Mouse (Mus musculus) liver, embryonic 14.5 days (tissue): Measurements from ENCODE around the gene Osbpl11. TPM values are rescaled to one million over a fixed set of nuclear protein-coding genes. Genes with fewer than 3 reads are reported as not detected.
"Not testable (repeated sequence)": the region's sequence is repeated elsewhere in the genome, so short reads cannot be mapped to it uniquely, and the experiment has no call there.

ENCODE experiments used
- ATAC-seq: fragments of 200-750 bp; cut with Nextera tagmentation; 2 replicates; pipeline ENCODE4 v1.8.0; 2017; ENCODE audit warnings: moderate number of reproducible peaks, mild to moderate bottlenecking, moderate library complexity; ENCODE audit not compliant: insufficient read depth
- DNase-seq, 3 experiments: peaks; one replicate each; pipeline ENCODE4 v3.0.0-alpha.2; 2012 to 2013; ENCODE audit warnings: low read depth in 3 of 3, low spot score in 3 of 3
- H3K27ac ChIP-seq: fragments of 300-500 bp; sonication (generic); 2 replicates; pipeline ENCODE4 v1.5.1; 2014; ENCODE audit warnings: moderate library complexity, mild to moderate bottlenecking, control low read depth, inconsistent platforms
- H3K27me3 ChIP-seq: fragments of 300-500 bp; sonication (generic); 2 replicates; pipeline ENCODE4 v1.6.1; 2014; ENCODE audit warnings: mild to moderate bottlenecking, low read length, moderate library complexity; ENCODE audit not compliant: control insufficient read depth, insufficient read depth
- H3K36me3 ChIP-seq: fragments of 300-500 bp; sonication (generic); replicated peaks from 2 replicates; pipeline ENCODE4 v1.6.1; 2014; ENCODE audit warnings: low read depth; ENCODE audit not compliant: control insufficient read depth, insufficient read depth
- H3K4me1 ChIP-seq, 2 experiments: fragments of 200-500 bp in 1 of 2; fragments of 300-500 bp in 1 of 2; sonication (generic) in 1 of 2; replicated peaks; 2 replicates each; pipeline ENCODE4 v1.6.1; 2012 to 2014; ENCODE audit warnings: antibody characterized with exemption in 1 of 2, inconsistent platforms in 1 of 2, low read length in 1 of 2; ENCODE audit not compliant: control insufficient read depth in 2 of 2, insufficient read depth in 2 of 2
- H3K4me2 ChIP-seq: fragments of 300-500 bp; sonication (generic); 2 replicates; pipeline ENCODE4 v1.6.1; 2014; ENCODE audit warnings: low read depth, mild to moderate bottlenecking, control low read depth, moderate library complexity
- H3K4me3 ChIP-seq, 2 experiments: fragments of 200-500 bp in 1 of 2; fragments of 300-500 bp in 1 of 2; sonication (generic) in 1 of 2; 2 replicates each; pipeline ENCODE4 v1.5.1; 2012 to 2014; ENCODE audit warnings: low read depth in 2 of 2, low read length in 2 of 2, mild to moderate bottlenecking in 2 of 2, control low read depth in 1 of 2, inconsistent platforms in 1 of 2, moderate library complexity in 1 of 2; ENCODE audit not compliant: insufficient read depth in 1 of 2
- H3K9ac ChIP-seq: fragments of 300-500 bp; sonication (generic); replicated peaks from 2 replicates; pipeline ENCODE4 v1.6.1; 2014; ENCODE audit warnings: mild to moderate bottlenecking, control low read depth, moderate library complexity
- H3K9me3 ChIP-seq: fragments of 300-500 bp; sonication (generic); 2 replicates; pipeline ENCODE4 v1.6.1; 2016; ENCODE audit warnings: low read length, mixed read lengths; ENCODE audit not compliant: control insufficient read depth
- CTCF ChIP-seq: IDR thresholded peaks from 2 replicates; pipeline ENCODE4 v1.5.1; 2016; ENCODE audit warnings: antibody characterized with exemption, low read depth, control low read depth
- EP300 ChIP-seq: IDR thresholded peaks from 2 replicates; pipeline ENCODE4 v1.6.1; 2016; ENCODE audit warnings: antibody characterized with exemption, low read depth
- WGBS: fragments of 180-500 bp; shearing (Covaris S2); extraction: QIAGEN DNeasy Blood & Tissue Kit; methylation state at CpG from one replicate; pipeline ENCODE4 v1.1.7; 2014; ENCODE audit not compliant: insufficient replicate concordance; 5-methylcytosine and 5-hydroxymethylcytosine counted together
- polyA plus RNA-seq, 2 experiments: library from polyadenylated mRNA; depleted of rRNA in 1 of 2; stranded (reverse) in 1 of 2; unstranded in 1 of 2; fragments of >200 nt; fragmentation: Nextera tagmentation in 1 of 2; extraction: Ambion mirVana in 1 of 2; gene quantifications; 2 replicates each; pipeline versions ENCODE4 v1.2.1 to v1.2.3; 2012 to 2014

Gene Osbpl11
- polyA plus RNA-seq, 2 experiments: 3.3 to 4.3 TPM

- H3K4me2 ChIP-seq: no peak overlapping the region
- no peak for ATAC-seq
- H3K27me3 ChIP-seq: no peaks in the 10 kb centered on the region
- H3K9me3 ChIP-seq: no peaks in the 10 kb centered on the region
- H3K36me3 ChIP-seq: no peaks in the 10 kb centered on the region; the same call in 1 of the 2 replicates
- H3K9ac ChIP-seq: no peak overlapping the region
- no peak for DNase-seq
- H3K4me3 ChIP-seq: no peak overlapping the region
- TF ChIP-seq CTCF (no peak), EP300 (no peak)
- WGBS: 30% methylated on average over 8 of the region's 8 CpGs
- 0 out of 4 replicates have a peak, but pooled peaks cover 0 to 3% of the 10 kb centered on the region in 2 experiments for H3K4me1 ChIP-seq
- H3K27ac ChIP-seq: no peak overlapping the region
Measured at GRCm38 (mm10) chr16:33200589-33200988, 15.7 kb downstream of the Osbpl11 start.

- Histone ChIP-seq H3K36me3 (peaks cover 3% of the 10 kb centered on the region; the same call in 1 of the 2 replicates), H3K4me1 (no peaks in the 10 kb centered on the region), H3K9me3 (no peaks in the 10 kb centered on the region), H3K4me3 (no peak overlapping the region), H3K9ac (no peak overlapping the region), H3K27me3 (no peaks in the 10 kb centered on the region), H3K4me2 (no peak overlapping the region), H3K27ac (no peak overlapping the region)
- WGBS: 71% methylated on average over 2 of the region's 2 CpGs
- TF ChIP-seq CTCF (no peak), EP300 (no peak)
- ATAC-seq (no peak), DNase-seq (no peak)
Measured at GRCm38 (mm10) chr16:33210812-33211211, 25.9 kb downstream of the Osbpl11 start.

DNA sequence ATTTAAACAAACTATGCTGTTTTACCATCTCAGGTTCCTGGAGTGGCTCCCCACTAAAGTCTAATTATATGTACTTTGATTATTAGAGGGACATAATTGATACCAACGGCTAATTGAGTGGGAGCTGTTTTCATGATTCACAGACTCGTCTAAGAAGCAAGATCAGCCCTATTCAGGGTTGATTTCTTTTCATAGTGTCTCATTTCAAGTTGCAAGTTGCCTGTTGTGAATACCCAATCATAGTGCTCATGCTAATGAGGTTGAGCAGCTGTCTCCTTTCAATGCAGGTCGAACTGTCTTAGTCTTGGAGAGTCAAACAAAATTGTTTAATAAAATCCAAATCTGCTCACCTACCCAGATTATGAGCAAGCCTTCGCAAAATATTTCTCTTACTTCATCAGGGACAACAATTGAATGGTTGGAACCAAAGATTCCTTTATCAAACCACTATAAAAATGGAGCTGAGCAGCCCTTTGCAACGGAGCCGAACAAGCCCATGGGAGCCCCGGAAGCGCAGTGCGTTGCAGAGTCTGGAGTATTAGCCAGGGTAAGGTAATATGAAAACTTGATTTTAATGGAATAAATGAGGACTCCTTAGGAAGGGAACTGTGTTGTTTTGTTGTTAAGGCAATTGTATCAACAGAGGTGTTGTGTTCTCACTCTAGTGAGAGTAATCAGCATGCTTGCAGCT is 31.6 kb downstream of the Osbpl11 start:
- Histone ChIP-seq H3K9me3 (no peaks in the 10 kb centered on the region), H3K4me3 (no peak overlapping the region), H3K4me1 (no peaks in the 10 kb centered on the region), H3K4me2 (no peak overlapping the region), H3K36me3 (no peaks in the 10 kb centered on the region), H3K27ac (no peak overlapping the region), H3K27me3 (no peaks in the 10 kb centered on the region), H3K9ac (no peak overlapping the region)
- TF ChIP-seq EP300: no peak
- TF ChIP-seq CTCF: no peak
- 80% methylated on average over 9 of the region's 9 CpGs for WGBS
- ATAC-seq: no peak
- no peak for DNase-seq

DNA sequence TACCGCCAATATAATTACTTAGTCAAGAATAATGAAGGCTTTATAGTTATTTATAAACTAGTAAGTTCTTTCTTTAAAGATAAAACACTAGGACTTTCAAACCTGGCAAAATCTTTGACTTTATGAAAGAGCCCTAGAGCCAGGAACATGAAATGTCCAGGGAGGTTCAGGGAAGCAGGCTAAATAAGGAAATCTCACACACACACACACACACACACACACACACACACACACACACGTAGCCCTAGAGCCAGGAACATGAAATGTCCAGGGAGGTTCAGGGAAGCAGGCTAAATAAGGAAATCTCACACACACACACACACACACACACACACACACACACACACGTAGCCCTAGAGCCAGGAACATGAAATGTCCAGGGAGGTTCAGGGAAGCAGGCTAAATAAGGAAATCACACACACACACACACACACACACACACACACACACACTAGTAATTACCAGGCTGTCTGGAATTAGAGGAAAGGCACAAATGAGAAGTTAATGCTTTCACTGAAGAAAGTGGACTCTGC is 32.7 kb downstream of the Osbpl11 start:
- H3K9ac ChIP-seq, H3K9me3 ChIP-seq, H3K36me3 ChIP-seq, H3K4me3 ChIP-seq, DNase-seq, ATAC-seq, H3K27me3 ChIP-seq, H3K4me2 ChIP-seq, H3K27ac ChIP-seq, H3K4me1 ChIP-seq: not testable (repeated sequence)
- 65% methylated on average over 3 of the region's 3 CpGs for WGBS

- WGBS: 66% methylated on average over 3 of the region's 3 CpGs
- peaks cover 6% of the 10 kb centered on the region; the same call in 1 of the 2 replicates for H3K36me3 ChIP-seq
- H3K4me2 ChIP-seq: no peak overlapping the region
- no peak overlapping the region for H3K27ac ChIP-seq
- H3K27me3 ChIP-seq: no peaks in the 10 kb centered on the region
- H3K9me3 ChIP-seq: no peaks in the 10 kb centered on the region
- no peaks in the 10 kb centered on the region for H3K4me1 ChIP-seq
- no peak for DNase-seq
- no peak for TF ChIP-seq CTCF
- TF ChIP-seq EP300: no peak
- no peak for ATAC-seq
- H3K4me3 ChIP-seq: no peak overlapping the region
- H3K9ac ChIP-seq: no peak overlapping the region
Measured at GRCm38 (mm10) chr16:33222482-33222881, 37.6 kb downstream of the Osbpl11 start.
